Mouse (Mus musculus) limb, embryonic 14.5 days (tissue): ENCODE results near the gene Prmt7. TPM values are rescaled to one million over a fixed set of nuclear protein-coding genes. Genes with fewer than 3 reads are reported as not detected.

Experiments
- ATAC-seq: fragments of 200-750 bp; cut with Nextera tagmentation; 2 replicates; pipeline ENCODE4 v1.8.0; 2017; ENCODE audit warnings: low read depth, moderate number of reproducible peaks, moderate TSS enrichment; ENCODE audit not compliant: low FRiP score
- DNase-seq: peaks from one replicate; pipeline ENCODE4 v3.0.0-alpha.2; 2015; ENCODE audit warnings: low spot score
- H3K27ac ChIP-seq: fragments of 300-500 bp; sonication (generic); replicated peaks from 2 replicates; pipeline ENCODE4 v1.5.1; 2014; ENCODE audit warnings: low read depth, mild to moderate bottlenecking, low read length, moderate library complexity, mixed read lengths
- H3K27me3 ChIP-seq: fragments of 300-500 bp; sonication (generic); 2 replicates; pipeline ENCODE4 v1.6.1; 2014; ENCODE audit warnings: low read length, mixed read lengths; ENCODE audit not compliant: control insufficient read depth, insufficient read depth
- H3K36me3 ChIP-seq: fragments of 300-500 bp; sonication (generic); 2 replicates; pipeline ENCODE4 v1.6.1; 2014; ENCODE audit warnings: mild to moderate bottlenecking, low read length, moderate library complexity, mixed read lengths; ENCODE audit not compliant: control insufficient read depth, insufficient read depth
- H3K4me1 ChIP-seq: fragments of 300-500 bp; sonication (generic); 2 replicates; pipeline ENCODE4 v1.6.1; 2014; ENCODE audit warnings: antibody characterized with exemption, low read length, mixed read lengths; ENCODE audit not compliant: control insufficient read depth, insufficient read depth
- H3K4me2 ChIP-seq: fragments of 300-500 bp; sonication (generic); replicated peaks from 2 replicates; pipeline ENCODE4 v1.6.1; 2014; ENCODE audit warnings: low read depth, mild to moderate bottlenecking, low read length, moderate library complexity; ENCODE audit not compliant: severe bottlenecking
- H3K4me3 ChIP-seq: fragments of 300-500 bp; sonication (generic); replicated peaks from 2 replicates; pipeline ENCODE4 v1.5.1; 2014; ENCODE audit warnings: low read length
- H3K9ac ChIP-seq: fragments of 300-500 bp; sonication (generic); 2 replicates; pipeline ENCODE4 v1.6.1; 2014; ENCODE audit warnings: mild to moderate bottlenecking, low read depth, low read length, moderate library complexity; ENCODE audit not compliant: severe bottlenecking
- H3K9me3 ChIP-seq: fragments of 300-500 bp; sonication (generic); 2 replicates; pipeline ENCODE4 v1.6.1; 2016; ENCODE audit warnings: low read length; ENCODE audit not compliant: control insufficient read depth
- POLR2A ChIP-seq: fragments of 200-500 bp; IDR thresholded peaks from 2 replicates; pipeline ENCODE4 v1.8.0; 2012; ENCODE audit warnings: inconsistent platforms, mild to moderate bottlenecking, moderate library complexity, borderline replicate concordance; ENCODE audit not compliant: insufficient read depth, insufficient read length; ENCODE audit errors: extremely low read depth
- WGBS: fragments of 180-500 bp; shearing (Covaris S2); extraction: QIAGEN DNeasy Blood & Tissue Kit; methylation state at CpG from one replicate; pipeline ENCODE4 v1.1.7; 2014; 5-methylcytosine and 5-hydroxymethylcytosine counted together
- polyA plus RNA-seq, 2 experiments: library from polyadenylated mRNA; depleted of rRNA in 1 of 2; stranded (reverse) in 1 of 2; unstranded in 1 of 2; fragments of >200 nt; fragmentation: Nextera tagmentation in 1 of 2; extraction: Ambion mirVana in 1 of 2; gene quantifications; 2 replicates each; pipeline versions ENCODE4 v1.2.1 to v1.2.3; 2012 to 2014

The Prmt7 gene
- polyA plus RNA-seq, 2 experiments, result 35.5 to 46.6 TPM

- no peaks in the 10 kb centered on the region for H3K36me3 ChIP-seq
- WGBS, result 80% methylated on average over 11 of the region's 11 CpGs
These were observed 67.8 kb downstream of the Prmt7 start for GRCm38 (mm10) chr8:106278367-106279042.

GRCm38 (mm10) chr8:106280154-106280553 lies 69.4 kb downstream of the Prmt7 start:
- no peaks in the 10 kb centered on the region for H3K9me3 ChIP-seq
- no peak overlapping the region for H3K4me3 ChIP-seq
- no peaks in the 10 kb centered on the region for H3K27me3 ChIP-seq
- WGBS, result 32% methylated on average over 5 of the region's 5 CpGs
- no peak overlapping the region for H3K27ac ChIP-seq
- H3K36me3 ChIP-seq, result no peaks in the 10 kb centered on the region
- no peak for DNase-seq
- no peak overlapping the region for H3K9ac ChIP-seq
- no peak overlapping the region for H3K4me2 ChIP-seq
- ATAC-seq, result no peak
- TF ChIP-seq POLR2A, result no peak
- no peaks in the 10 kb centered on the region; the same call in 1 of the 2 replicates for H3K4me1 ChIP-seq

More at GRCm38 (mm10) chr8:106278367-106279042, 67.8 kb downstream of the Prmt7 start:
- TF ChIP-seq POLR2A, result no peak
- ATAC-seq (no peak), DNase-seq (no peak)
- Histone ChIP-seq H3K4me2 (no peak overlapping the region), H3K27ac (no peak overlapping the region), H3K27me3 (no peaks in the 10 kb centered on the region), H3K4me3 (no peak overlapping the region), H3K9me3 (no peaks in the 10 kb centered on the region), H3K4me1 (no peaks in the 10 kb centered on the region; the same call in 1 of the 2 replicates), H3K9ac (no peak overlapping the region)

GRCm38 (mm10) chr8:106280844-106281243 lies 70.1 kb downstream of the Prmt7 start:
- H3K27me3 ChIP-seq, result no peaks in the 10 kb centered on the region
- TF ChIP-seq POLR2A, result no peak
- DNase-seq (no peak), ATAC-seq (no peak)
- H3K36me3 ChIP-seq, result no peaks in the 10 kb centered on the region
- H3K4me1 ChIP-seq, result no peaks in the 10 kb centered on the region; the same call in 1 of the 2 replicates
- H3K27ac ChIP-seq, result no peak overlapping the region
- 38% methylated on average over 4 of the region's 4 CpGs for WGBS
- H3K4me3 ChIP-seq, result no peak overlapping the region
- H3K9ac ChIP-seq, result no peak overlapping the region
- H3K9me3 ChIP-seq, result no peaks in the 10 kb centered on the region
- H3K4me2 ChIP-seq, result no peak overlapping the region

- no peaks in the 10 kb centered on the region; the same call in 1 of the 2 replicates for H3K4me1 ChIP-seq
- DNase-seq (no peak), ATAC-seq (no peak)
- no peak for TF ChIP-seq POLR2A
- no peak overlapping the region for H3K4me3 ChIP-seq
- no peaks in the 10 kb centered on the region for H3K36me3 ChIP-seq
- no peak overlapping the region for H3K9ac ChIP-seq
- H3K27ac ChIP-seq, result no peak overlapping the region
- 29% methylated on average over 2 of the region's 2 CpGs for WGBS
- H3K27me3 ChIP-seq, result no peaks in the 10 kb centered on the region
- H3K9me3 ChIP-seq, result no peaks in the 10 kb centered on the region
- no peak overlapping the region for H3K4me2 ChIP-seq
These were observed 76.7 kb downstream of the Prmt7 start for GRCm38 (mm10) chr8:106287445-106287844.

GRCm38 (mm10) chr8:106288732-106289131 lies 78.0 kb downstream of the Prmt7 start:
- DNase-seq (no peak), ATAC-seq (no peak)
- Histone ChIP-seq H3K4me1 (no peaks in the 10 kb centered on the region), H3K9me3 (no peaks in the 10 kb centered on the region), H3K36me3 (no peaks in the 10 kb centered on the region), H3K4me3 (no peak overlapping the region), H3K27me3 (no peaks in the 10 kb centered on the region), H3K27ac (no peak overlapping the region), H3K9ac (no peak overlapping the region), H3K4me2 (no peak overlapping the region)
- TF ChIP-seq POLR2A, result no peak
- 37% methylated on average over 3 of the region's 3 CpGs for WGBS
